Mouse (Mus musculus): ENCODE results near the gene Scml4. TPM values are rescaled to one million over a fixed set of nuclear protein-coding genes. Genes with fewer than 3 reads are reported as not detected.
A peak's percentile ranks its signal among the peaks of the same experiment; 100 is the strongest.

Scml4 gene
- polyA plus RNA-seq, 1 experiment from 2014 or later: 0.30 TPM

DNA sequence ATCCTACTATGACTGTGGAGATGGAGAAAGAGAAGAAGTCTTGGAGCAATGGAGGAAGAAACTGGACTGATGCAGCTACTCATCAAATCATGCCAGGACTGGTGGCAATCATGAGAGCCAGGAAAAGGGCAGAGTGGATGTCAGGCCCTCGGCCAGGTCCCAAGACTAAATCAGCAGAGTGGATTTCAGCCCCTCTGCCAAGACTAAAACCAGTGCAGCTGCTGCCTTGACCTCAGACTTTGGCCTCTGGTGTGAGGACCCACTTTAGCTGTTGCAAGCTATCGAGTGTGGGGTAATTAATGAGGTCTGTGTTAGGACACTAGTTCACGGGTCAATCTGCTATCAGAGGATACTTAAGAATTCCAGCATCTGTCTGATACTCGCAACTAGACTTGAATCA is 30.2 kb downstream of the Scml4 start:
- Histone ChIP-seq H3K36me3 (ENCODE audit: insufficient read depth) (no peaks in the 10 kb centered on the region), H3K4me2 (no peak overlapping the region), H3K9ac (no peak overlapping the region), H3K4me1 (ENCODE audit: insufficient read depth) (no peaks in the 10 kb centered on the region), H3K27ac (ENCODE audit: low read depth) (no peak overlapping the region), H3K9me3 (ENCODE audit: low read depth, low read length) (no peaks in the 10 kb centered on the region), H3K27me3 (ENCODE audit: insufficient read depth, low read length) (no peaks in the 10 kb centered on the region), H3K4me3 (ENCODE audit: low read depth, low read length) (no peak overlapping the region)
- 35% methylated on average over 4 of the region's 4 CpGs for WGBS
- ATAC-seq (ENCODE audit: insufficient read depth): no peak
- no peak for TF ChIP-seq CTCF (IDR thresholded peaks at IDR 0.05; ENCODE audit: low read depth)
- no peak for DNase-seq

DNA sequence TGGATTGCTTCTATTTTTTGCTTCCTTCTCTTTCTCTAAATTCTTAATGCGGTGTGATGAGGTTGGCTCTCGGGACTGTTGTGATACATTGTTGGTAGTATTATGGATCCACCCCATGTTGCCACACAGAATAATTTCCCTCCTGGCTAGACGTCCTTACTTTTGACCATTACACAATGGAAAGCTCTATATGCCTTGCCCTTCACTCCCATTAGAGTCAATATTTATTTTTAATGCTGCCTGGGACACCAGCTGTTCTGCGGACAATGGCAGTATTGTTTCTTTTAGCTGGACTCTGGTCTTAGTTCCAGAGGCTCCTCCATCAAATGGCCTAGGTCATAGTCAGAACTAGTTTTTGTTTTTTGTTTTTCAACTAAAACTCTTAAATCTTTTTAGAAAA is 32.1 kb downstream of the Scml4 start:
- H3K9ac ChIP-seq: no peak overlapping the region
- H3K27me3 ChIP-seq (ENCODE audit: insufficient read depth, low read length): no peaks in the 10 kb centered on the region
- ATAC-seq (ENCODE audit: insufficient read depth) (no peak), DNase-seq (no peak)
- H3K36me3 ChIP-seq (ENCODE audit: insufficient read depth): no peaks in the 10 kb centered on the region
- 62% methylated on average over 4 of the region's 4 CpGs for WGBS
- no peaks in the 10 kb centered on the region for H3K4me1 ChIP-seq (ENCODE audit: insufficient read depth)
- TF ChIP-seq CTCF (IDR thresholded peaks at IDR 0.05; ENCODE audit: low read depth): no peak
- no peak overlapping the region for H3K4me3 ChIP-seq (ENCODE audit: low read depth, low read length)
- no peak overlapping the region for H3K4me2 ChIP-seq
- H3K9me3 ChIP-seq (ENCODE audit: low read depth, low read length): no peaks in the 10 kb centered on the region
- no peak overlapping the region for H3K27ac ChIP-seq (ENCODE audit: low read depth)

DNA sequence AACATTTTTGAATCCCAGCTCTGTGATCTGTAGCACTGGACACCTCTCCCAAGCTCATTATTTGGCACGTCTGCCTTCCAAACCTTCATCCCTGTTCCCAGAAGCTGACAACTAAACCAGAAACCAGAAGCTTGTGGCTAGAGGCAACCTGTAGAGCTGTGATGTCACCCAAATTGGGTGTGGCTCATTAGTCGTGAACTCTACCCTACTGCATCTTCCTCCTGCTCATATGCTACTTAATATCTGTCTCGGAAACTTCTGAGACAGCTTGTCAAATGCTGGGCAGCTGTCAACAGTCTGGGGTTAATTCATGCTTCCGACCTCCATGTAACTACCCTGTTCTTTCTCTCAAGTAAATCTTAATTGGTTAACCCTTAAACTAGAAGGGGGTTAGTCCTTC is 32.8 kb downstream of the Scml4 start:
- Histone ChIP-seq H3K4me3 (ENCODE audit: low read depth, low read length) (no peak overlapping the region), H3K9me3 (ENCODE audit: low read depth, low read length) (no peaks in the 10 kb centered on the region), H3K36me3 (ENCODE audit: insufficient read depth) (no peaks in the 10 kb centered on the region), H3K27ac (ENCODE audit: low read depth) (no peak overlapping the region), H3K27me3 (ENCODE audit: insufficient read depth, low read length) (no peaks in the 10 kb centered on the region), H3K9ac (no peak overlapping the region), H3K4me2 (no peak overlapping the region), H3K4me1 (ENCODE audit: insufficient read depth) (no peaks in the 10 kb centered on the region)
- no peak for ATAC-seq (ENCODE audit: insufficient read depth)
- no peak for DNase-seq
- no peak for TF ChIP-seq CTCF (IDR thresholded peaks at IDR 0.05; ENCODE audit: low read depth)
- 50% methylated on average over 4 of the region's 4 CpGs for WGBS

DNA sequence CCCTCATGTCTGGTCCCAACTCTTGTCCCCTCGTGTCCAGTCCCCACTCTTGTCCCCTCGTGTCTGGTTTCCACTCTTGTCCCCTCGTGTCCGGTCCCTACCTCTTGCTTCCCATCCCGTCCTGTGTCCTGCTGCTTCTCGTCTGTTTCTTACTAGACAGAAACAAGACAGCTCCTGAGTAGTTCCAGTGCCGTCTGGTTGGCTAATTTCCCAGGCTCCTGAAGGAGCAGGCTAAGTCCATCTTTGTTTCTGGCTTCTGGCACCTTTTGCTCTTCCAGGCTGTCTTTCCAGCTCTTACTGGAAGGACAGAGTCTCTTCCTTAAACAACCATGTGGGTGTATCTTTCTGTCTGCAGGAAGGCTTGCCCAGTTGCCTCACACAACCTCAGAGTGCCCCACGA is 33.7 kb downstream of the Scml4 start:
- ATAC-seq (ENCODE audit: insufficient read depth): no peak
- no peak for TF ChIP-seq CTCF (IDR thresholded peaks at IDR 0.05; ENCODE audit: low read depth)
- Histone ChIP-seq H3K9me3 (ENCODE audit: low read depth, low read length) (no peaks in the 10 kb centered on the region), H3K4me1 (ENCODE audit: insufficient read depth) (no peaks in the 10 kb centered on the region), H3K9ac (no peak overlapping the region), H3K4me3 (ENCODE audit: low read depth, low read length) (no peak overlapping the region), H3K4me2 (no peak overlapping the region), H3K27me3 (ENCODE audit: insufficient read depth, low read length) (no peaks in the 10 kb centered on the region), H3K36me3 (ENCODE audit: insufficient read depth) (no peaks in the 10 kb centered on the region), H3K27ac (ENCODE audit: low read depth) (no peak overlapping the region)
- WGBS: 66% methylated on average over 8 of the region's 8 CpGs
- peak; percentile 24 for DNase-seq

DNA sequence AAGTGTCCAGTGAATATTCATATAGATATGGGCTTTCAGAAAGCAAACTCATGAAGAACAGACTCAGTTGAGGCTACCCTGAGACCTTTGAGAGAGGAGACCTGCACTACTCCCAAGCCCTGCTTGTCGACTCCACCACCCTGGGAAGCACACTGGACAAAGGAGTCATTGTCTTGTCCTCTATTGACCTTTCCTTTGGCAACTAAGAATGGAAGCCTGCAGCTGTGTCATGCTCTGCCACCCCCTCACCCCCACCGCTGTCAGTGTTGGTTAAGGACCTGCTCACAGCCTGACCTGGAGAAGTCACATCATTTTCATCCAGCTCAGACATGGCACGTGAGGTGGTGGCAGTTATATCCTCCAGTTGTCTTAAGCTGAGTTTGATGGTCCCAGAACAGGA is 34.1 kb downstream of the Scml4 start:
- DNase-seq: no peak
- no peak overlapping the region for H3K4me2 ChIP-seq
- H3K4me3 ChIP-seq (ENCODE audit: low read depth, low read length): no peak overlapping the region
- no peaks in the 10 kb centered on the region for H3K9me3 ChIP-seq (ENCODE audit: low read depth, low read length)
- H3K9ac ChIP-seq: no peak overlapping the region
- H3K36me3 ChIP-seq (ENCODE audit: insufficient read depth): no peaks in the 10 kb centered on the region
- no peak overlapping the region for H3K27ac ChIP-seq (ENCODE audit: low read depth)
- no peak for TF ChIP-seq CTCF (IDR thresholded peaks at IDR 0.05; ENCODE audit: low read depth)
- no peaks in the 10 kb centered on the region for H3K4me1 ChIP-seq (ENCODE audit: insufficient read depth)
- ATAC-seq (ENCODE audit: insufficient read depth): no peak
- 56% methylated on average over 3 of the region's 3 CpGs for WGBS
- no peaks in the 10 kb centered on the region for H3K27me3 ChIP-seq (ENCODE audit: insufficient read depth, low read length)

DNA sequence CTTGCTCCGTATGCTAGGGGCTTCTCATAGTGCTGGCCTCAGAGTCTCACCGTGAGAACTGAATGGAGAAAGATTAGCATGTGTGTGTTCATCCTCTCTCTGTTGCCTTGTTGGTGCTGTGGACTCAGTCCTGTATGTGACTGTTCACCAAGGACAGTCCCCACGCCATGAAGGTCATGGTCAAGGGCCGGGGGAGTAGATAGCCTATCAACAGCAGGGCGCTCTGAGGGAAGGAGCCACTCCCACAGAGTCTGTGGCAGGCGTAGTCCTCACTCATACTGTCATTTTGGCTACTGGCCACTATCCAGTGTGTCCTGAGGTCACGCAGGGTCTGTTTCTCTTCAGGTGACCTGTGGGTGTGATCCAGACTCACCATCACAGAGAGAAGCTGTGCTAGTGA is 34.5 kb downstream of the Scml4 start:
- Histone ChIP-seq H3K27me3 (ENCODE audit: insufficient read depth, low read length) (no peaks in the 10 kb centered on the region), H3K4me2 (no peak overlapping the region), H3K27ac (ENCODE audit: low read depth) (no peak overlapping the region), H3K36me3 (ENCODE audit: insufficient read depth) (no peaks in the 10 kb centered on the region), H3K9me3 (ENCODE audit: low read depth, low read length) (no peaks in the 10 kb centered on the region), H3K4me3 (ENCODE audit: low read depth, low read length) (no peak overlapping the region), H3K9ac (no peak overlapping the region), H3K4me1 (ENCODE audit: insufficient read depth) (no peaks in the 10 kb centered on the region)
- ATAC-seq (ENCODE audit: insufficient read depth) (no peak), DNase-seq (no peak)
- 63% methylated on average over 7 of the region's 7 CpGs for WGBS
- no peak for TF ChIP-seq CTCF (IDR thresholded peaks at IDR 0.05; ENCODE audit: low read depth)

DNA sequence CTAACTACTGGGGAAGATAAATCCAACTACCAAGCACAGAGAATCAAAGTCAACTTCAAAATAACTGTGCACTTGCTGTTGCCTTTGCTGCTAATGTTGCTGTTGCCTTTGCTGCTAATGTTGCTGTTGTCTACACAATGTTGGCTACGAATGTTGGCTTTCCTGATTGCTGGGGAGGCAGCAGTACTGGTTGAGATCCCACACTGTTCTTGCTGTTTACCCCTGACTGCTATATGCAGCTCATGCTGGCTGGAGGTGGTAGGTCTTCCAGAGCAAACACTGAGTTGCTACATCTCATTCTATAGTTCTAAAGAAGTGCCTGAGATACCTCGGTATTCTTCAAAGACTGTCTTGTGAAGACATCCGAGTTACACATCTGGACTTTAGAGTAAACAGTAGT is 36.5 kb downstream of the Scml4 start:
- Histone ChIP-seq H3K9ac (no peak overlapping the region), H3K9me3 (ENCODE audit: low read depth, low read length) (no peaks in the 10 kb centered on the region), H3K27ac (ENCODE audit: low read depth) (no peak overlapping the region), H3K4me2 (no peak overlapping the region), H3K4me3 (ENCODE audit: low read depth, low read length) (no peak overlapping the region), H3K4me1 (ENCODE audit: insufficient read depth) (no peaks in the 10 kb centered on the region), H3K36me3 (ENCODE audit: insufficient read depth) (no peaks in the 10 kb centered on the region), H3K27me3 (ENCODE audit: insufficient read depth, low read length) (no peaks in the 10 kb centered on the region)
- no peak for TF ChIP-seq CTCF (IDR thresholded peaks at IDR 0.05; ENCODE audit: low read depth)
- 71% methylated on average over 3 of the region's 3 CpGs for WGBS
- no peak for DNase-seq
- ATAC-seq (ENCODE audit: insufficient read depth): no peak

DNA sequence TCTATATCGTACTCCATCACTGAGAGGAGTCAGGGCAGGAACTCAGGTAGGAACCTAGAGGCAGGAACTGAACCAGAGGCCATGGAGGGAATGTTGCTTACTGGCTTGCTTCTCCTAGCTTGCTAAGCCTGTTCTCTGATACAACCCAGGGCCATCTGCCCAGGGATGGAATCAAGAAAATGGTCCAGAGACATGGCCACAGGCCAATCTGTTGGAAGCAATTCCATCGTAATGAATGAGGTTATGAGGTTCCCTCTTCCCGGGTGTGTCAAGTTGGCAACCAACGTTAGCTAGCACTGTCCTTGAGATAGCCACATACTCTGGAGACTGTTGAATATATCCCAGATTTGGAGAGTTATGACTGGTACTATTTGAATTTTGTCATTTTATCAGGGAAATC is 37.0 kb downstream of the Scml4 start:
- WGBS: 65% methylated on average over 4 of the region's 4 CpGs
- Histone ChIP-seq H3K9ac (no peak overlapping the region), H3K27me3 (ENCODE audit: insufficient read depth, low read length) (no peaks in the 10 kb centered on the region), H3K4me1 (ENCODE audit: insufficient read depth) (no peaks in the 10 kb centered on the region), H3K27ac (ENCODE audit: low read depth) (no peak overlapping the region), H3K4me2 (no peak overlapping the region), H3K9me3 (ENCODE audit: low read depth, low read length) (no peaks in the 10 kb centered on the region), H3K36me3 (ENCODE audit: insufficient read depth) (no peaks in the 10 kb centered on the region), H3K4me3 (ENCODE audit: low read depth, low read length) (no peak overlapping the region)
- TF ChIP-seq CTCF (IDR thresholded peaks at IDR 0.05; ENCODE audit: low read depth): no peak
- no peak for ATAC-seq (ENCODE audit: insufficient read depth)
- no peak for DNase-seq
